Comparison of ENCODE assay signal across 8 mouse cellular contexts in genomic region chr2:181863791-181864535, GRCm38 (mm10). TPM values are rescaled to one million over a fixed set of nuclear protein-coding genes. Genes with fewer than 3 reads are reported as not detected.
DNase-seq lines count a peak whose midpoint lies in the region; ATAC-seq and TF ChIP-seq lines count a peak whose summit lies in the region.

Gene Polr3k (plus strand): TSS chr2:181864337.

- peak within 1 kb of the TSS; percentile 85 for H3K4me2 ChIP-seq in embryonic facial prominence, embryonic 13.5 days
- H3K4me2 ChIP-seq in limb, embryonic 12.5 days = peak within 1 kb of the TSS; percentile 85
- peak within 1 kb of the TSS; percentile 62 for H3K4me2 ChIP-seq in midbrain, embryonic 15.5 days

- DNase-seq in 3134 (ENCODE audit: extremely low read depth, insufficient read length, low spot score) = peak; percentile 92
- DNase-seq in adrenal gland, postnatal 36 days = peak; percentile 95 to 96
- peak; percentile 91 to 97 for DNase-seq in heart, adult 18-20 months
- DNase-seq in kidney, adult 2 months = peak; percentile 98
- DNase-seq in spleen, adult 2 months (ENCODE audit: low read depth in 1 of 2, low spot score in 2 of 2) = peak; percentile 84 to 90

- no peak for TF ChIP-seq CTCF in kidney, adult 2 months (conservative IDR thresholded peaks at IDR 0.05; ENCODE audit: insufficient read depth, insufficient read length, low read depth, low read length)
- TF ChIP-seq CTCF in spleen, adult 2 months (IDR thresholded peaks at IDR 0.05; ENCODE audit: extremely low read depth, insufficient read depth, insufficient read length, insufficient replicate concordance) = no peak

- peaks cover 11% of the 10 kb centered on the region for H3K36me3 ChIP-seq in embryonic facial prominence, embryonic 13.5 days
- no peaks in the 10 kb centered on the region for H3K36me3 ChIP-seq in kidney, adult 2 months (ENCODE audit: control insufficient read depth, insufficient read depth, low read length)
- H3K36me3 ChIP-seq in limb, embryonic 12.5 days = peaks cover 24% of the 10 kb centered on the region
- H3K36me3 ChIP-seq in midbrain, embryonic 15.5 days (replicated peaks) = peaks cover 11% of the 10 kb centered on the region; the same call in 1 of the 2 replicates
- H3K36me3 ChIP-seq in spleen, adult 2 months (ENCODE audit: control insufficient read depth, insufficient read depth, low read length) = peaks cover 3% of the 10 kb centered on the region; the same call in 1 of the 2 replicates

- peak; percentile 100 for ATAC-seq in embryonic facial prominence, embryonic 13.5 days (ENCODE audit: insufficient number of reproducible peaks, insufficient read depth, low FRiP score, low TSS enrichment, low read depth)
- ATAC-seq in limb, embryonic 12.5 days (ENCODE audit: insufficient number of reproducible peaks, insufficient read depth, low FRiP score, low TSS enrichment, low read depth) = peak; percentile 100
- peak; percentile 100 for ATAC-seq in midbrain, embryonic 15.5 days (replicated peaks)

- peaks cover 16% of the 10 kb centered on the region for H3K4me1 ChIP-seq in embryonic facial prominence, embryonic 13.5 days
- no peaks in the 10 kb centered on the region; the same call in 1 of the 2 replicates for H3K4me1 ChIP-seq in kidney, adult 2 months (ENCODE audit: control insufficient read depth, insufficient read depth, low read length)
- H3K4me1 ChIP-seq in limb, embryonic 12.5 days (replicated peaks) = peaks cover 14% of the 10 kb centered on the region
- H3K4me1 ChIP-seq in midbrain, embryonic 15.5 days = peaks cover 28% of the 10 kb centered on the region
- peaks cover 2% of the 10 kb centered on the region; the same call in 1 of the 2 replicates for H3K4me1 ChIP-seq in spleen, adult 2 months (ENCODE audit: control insufficient read depth, insufficient read depth, insufficient read length)

- TF ChIP-seq POLR2A in kidney, adult 2 months (IDR thresholded peaks at IDR 0.05; ENCODE audit: low read depth, low read length) = peak; percentile 70
- peak; percentile 64 for TF ChIP-seq POLR2A in spleen, adult 2 months (IDR thresholded peaks at IDR 0.05; ENCODE audit: low read depth, low read length)

- peak within 1 kb of the TSS; percentile 80 for H3K9ac ChIP-seq in embryonic facial prominence, embryonic 13.5 days
- H3K9ac ChIP-seq in limb, embryonic 12.5 days (replicated peaks) = peak within 1 kb of the TSS; percentile 77
- peak within 1 kb of the TSS; percentile 59 for H3K9ac ChIP-seq in midbrain, embryonic 15.5 days

- peak within 1 kb of the TSS; percentile 75 for H3K27ac ChIP-seq in embryonic facial prominence, embryonic 13.5 days
- no peak within 1 kb of the TSS for H3K27ac ChIP-seq in kidney, adult 2 months (ENCODE audit: insufficient read depth, low read depth, low read length)
- peak within 1 kb of the TSS; percentile 84 for H3K27ac ChIP-seq in limb, embryonic 12.5 days
- peak within 1 kb of the TSS; percentile 85 for H3K27ac ChIP-seq in midbrain, embryonic 15.5 days
- peak within 1 kb of the TSS; percentile 37 for H3K27ac ChIP-seq in spleen, adult 2 months (ENCODE audit: insufficient read depth, low read length)

- no peaks in the 10 kb centered on the region for H3K27me3 ChIP-seq in embryonic facial prominence, embryonic 13.5 days
- no peaks in the 10 kb centered on the region for H3K27me3 ChIP-seq in kidney, adult 2 months (replicated peaks; ENCODE audit: control insufficient read depth, insufficient read depth, low read length)
- no peaks in the 10 kb centered on the region for H3K27me3 ChIP-seq in limb, embryonic 12.5 days
- H3K27me3 ChIP-seq in midbrain, embryonic 15.5 days (replicated peaks) = no peaks in the 10 kb centered on the region
- H3K27me3 ChIP-seq in spleen, adult 2 months (ENCODE audit: control insufficient read depth, insufficient read depth, low read length) = no peaks in the 10 kb centered on the region

- H3K9me3 ChIP-seq in embryonic facial prominence, embryonic 13.5 days = no peaks in the 10 kb centered on the region
- H3K9me3 ChIP-seq in limb, embryonic 12.5 days = no peaks in the 10 kb centered on the region
- no peaks in the 10 kb centered on the region for H3K9me3 ChIP-seq in midbrain, embryonic 15.5 days

- WGBS in embryonic facial prominence, embryonic 13.5 days = 1% methylated on average over 35 of the region's 35 CpGs
- WGBS in kidney, adult 2 months = under 1% methylated on average over 35 of the region's 35 CpGs
- under 1% methylated on average over 35 of the region's 35 CpGs for WGBS in limb, embryonic 12.5 days
- WGBS in midbrain, embryonic 15.5 days = under 1% methylated on average over 35 of the region's 35 CpGs
- WGBS in spleen, adult 2 months = under 1% methylated on average over 35 of the region's 35 CpGs

- H3K4me3 ChIP-seq in embryonic facial prominence, embryonic 13.5 days = peak within 1 kb of the TSS; percentile 78
- peak within 1 kb of the TSS; percentile 74 for H3K4me3 ChIP-seq in kidney, adult 2 months (ENCODE audit: insufficient read depth, low read depth, low read length)
- H3K4me3 ChIP-seq in limb, embryonic 12.5 days (replicated peaks) = peak within 1 kb of the TSS; percentile 74
- H3K4me3 ChIP-seq in midbrain, embryonic 15.5 days = peak within 1 kb of the TSS; percentile 61
- peak within 1 kb of the TSS; percentile 81 for H3K4me3 ChIP-seq in spleen, adult 2 months (ENCODE audit: extremely low read depth, insufficient read depth, insufficient read length)

RNA-seq across cellular contexts. Expression of gene Polr3k, which starts in this region (rescaled TPM):
- 10 to 100 TPM; 16.6 to 19.2 TPM for total RNA-seq in adrenal gland, postnatal 36 days (2021)
- polyA plus RNA-seq in embryonic facial prominence, embryonic 13.5 days (2015; fragmentation: Nextera tagmentation; extraction: Ambion mirVana) = 77.8 and 87.4 TPM in 2 replicates
- total RNA-seq in heart, adult 18-20 months (2021) = 10 to 100 TPM in 1 of 2 experiments, 1 to 10 TPM in 1; 8.3 to 11.0 TPM
- 4.1 and 4.5 TPM in 2 replicates for polyA plus RNA-seq in kidney, adult 2 months (2012; rRNA removed)
- 91.4 and 97.7 TPM in 2 replicates for polyA plus RNA-seq in limb, embryonic 12.5 days (2016; fragmentation: Nextera tagmentation; extraction: Ambion mirVana)
- 76.6 and 79.9 TPM in 2 replicates for polyA plus RNA-seq in midbrain, embryonic 15.5 days (2015; fragmentation: Nextera tagmentation; extraction: Ambion mirVana)
- polyA plus RNA-seq in spleen, adult 2 months (2012; rRNA removed) = 2.8 and 3.2 TPM in 2 replicates

Comparison
In these comparisons a context has a peak if more than half of its experiments do, and no peak if none do; other contexts are left out.
1. RNA of gene Polr3k (polyA plus RNA-seq): 91.4 to 97.7 TPM in limb, embryonic 12.5 days, 77.8 to 87.4 TPM in embryonic facial prominence, embryonic 13.5 days and 76.6 to 79.9 TPM in midbrain, embryonic 15.5 days; 4.1 to 4.5 TPM in kidney, adult 2 months and 2.8 to 3.2 TPM in spleen, adult 2 months; every median in the first group is over 10 times any median in the second.
2. Peak in every context shown above with its lines, with median percentiles within 50 percentile points of each other: DNase-seq, ATAC-seq, H3K4me2 ChIP-seq, H3K4me3 ChIP-seq and H3K9ac ChIP-seq.